Mouse (Mus musculus) heart, adult 9 months (tissue): ENCODE data around the gene Gm20812.
"Not testable (repeated sequence)": the region's sequence is repeated elsewhere in the genome, so short reads cannot be mapped to it uniquely, and the experiment has no call there.

Experiments used
- DNase-seq, 2 experiments: peaks; one replicate each; pipeline ENCODE4 v3.0.0; 2022; ENCODE audit warnings: low spot score in 2 of 2

The Gm20812 gene

GRCm38 (mm10) chrY:12381681-12382080 lies at the start of gene Gm20812:
Gm20812 (plus strand) TSS chrY:12381981.
- DNase-seq = not testable (repeated sequence)
